25 mouse cellular contexts compared by ENCODE assay signal in genomic region chr13:55929814-55930213, GRCm38 (mm10).
A peak's percentile ranks its signal among the peaks of the same experiment; 100 is the strongest.
DNase-seq lines count a peak whose midpoint lies in the region; ATAC-seq lines count a peak whose summit lies in the region.
"Had no signal": no experiment of that assay in that cellular context is flagged by ENCODE, and none has a peak within 500 bp of the region (broad histone marks: within the 10 kb centered on the region; RNA-seq: fewer than 3 reads in every experiment).

No protein-coding gene starts in this region.

- H3K36me3 ChIP-seq in embryonic facial prominence, embryonic 11.5 days (replicated peaks; ENCODE audit: control insufficient read depth, insufficient read depth, low read depth, low read length), result no peaks in the 10 kb centered on the region
- H3K36me3 ChIP-seq in embryonic facial prominence, embryonic 10.5 days (replicated peaks), result no peaks in the 10 kb centered on the region
- H3K36me3 ChIP-seq in forebrain, embryonic 14.5 days (ENCODE audit: control insufficient read depth, insufficient read depth, low read length), result no peaks in the 10 kb centered on the region
- H3K36me3 ChIP-seq in forebrain, embryonic 16.5 days (ENCODE audit: control insufficient read depth, insufficient read depth), result no peaks in the 10 kb centered on the region
- H3K36me3 ChIP-seq: embryonic facial prominence, embryonic 13.5 days; heart, embryonic 10.5 days; heart, embryonic 13.5 days had no signal

- H3K9ac ChIP-seq in embryonic facial prominence, embryonic 11.5 days (replicated peaks; ENCODE audit: low read length), result no peak overlapping the region
- no peak overlapping the region for H3K9ac ChIP-seq in forebrain, embryonic 14.5 days (ENCODE audit: low read length)
- no peak overlapping the region for H3K9ac ChIP-seq in forebrain, embryonic 16.5 days (replicated peaks; ENCODE audit: low read depth, low read length)
- H3K9ac ChIP-seq: embryonic facial prominence, embryonic 13.5 days; forebrain, embryonic 13.5 days; heart, embryonic 13.5 days; hindbrain, embryonic 14.5 days had no signal

- H3K27me3 ChIP-seq in embryonic facial prominence, embryonic 11.5 days (ENCODE audit: control insufficient read depth, insufficient read depth, low read length), result no peaks in the 10 kb centered on the region
- peaks cover 13% of the 10 kb centered on the region for H3K27me3 ChIP-seq in embryonic facial prominence, embryonic 10.5 days (replicated peaks; ENCODE audit: low read depth, poor library complexity, severe bottlenecking)
- H3K27me3 ChIP-seq in forebrain, embryonic 14.5 days (replicated peaks; ENCODE audit: control insufficient read depth, insufficient read depth, low read length), result 0 out of 2 replicates have a peak, but pooled peaks cover under 1% of the 10 kb centered on the region
- 0 out of 2 replicates have a peak, but pooled peaks cover 2% of the 10 kb centered on the region for H3K27me3 ChIP-seq in forebrain, embryonic 16.5 days (replicated peaks; ENCODE audit: control insufficient read depth, insufficient read depth, low read length)

- 40% methylated on average over 6 of the region's 6 CpGs for WGBS in embryonic facial prominence, embryonic 11.5 days
- WGBS in embryonic facial prominence, embryonic 10.5 days, result 37% methylated on average over 6 of the region's 6 CpGs
- WGBS in forebrain, embryonic 14.5 days, result 7% methylated on average over 6 of the region's 6 CpGs
- 9% methylated on average over 6 of the region's 6 CpGs for WGBS in forebrain, embryonic 16.5 days

- no peak overlapping the region for H3K4me3 ChIP-seq in embryonic facial prominence, embryonic 11.5 days (ENCODE audit: low read depth, low read length)
- no peak overlapping the region for H3K4me3 ChIP-seq in embryonic facial prominence, embryonic 10.5 days
- no peak overlapping the region for H3K4me3 ChIP-seq in forebrain, embryonic 14.5 days (ENCODE audit: low read depth, low read length)
- H3K4me3 ChIP-seq in forebrain, embryonic 16.5 days (replicated peaks; ENCODE audit: low read length), result no peak overlapping the region
- H3K4me3 ChIP-seq: embryonic facial prominence, embryonic 13.5 days; forebrain, embryonic 13.5 days; heart, adult 2 months; heart, embryonic 10.5 days; heart, embryonic 13.5 days had no signal

- no peaks in the 10 kb centered on the region for H3K4me1 ChIP-seq in embryonic facial prominence, embryonic 11.5 days (ENCODE audit: control insufficient read depth, insufficient read depth, low read length)
- peaks cover 15% of the 10 kb centered on the region for H3K4me1 ChIP-seq in embryonic facial prominence, embryonic 10.5 days
- H3K4me1 ChIP-seq in forebrain, embryonic 14.5 days (ENCODE audit: control insufficient read depth, insufficient read depth, low read length), result no peaks in the 10 kb centered on the region
- H3K4me1 ChIP-seq in forebrain, embryonic 16.5 days (replicated peaks; ENCODE audit: control insufficient read depth, insufficient read depth, low read length), result no peaks in the 10 kb centered on the region
- H3K4me1 ChIP-seq: embryonic facial prominence, embryonic 13.5 days; heart, embryonic 13.5 days had no signal

- no peaks in the 10 kb centered on the region for H3K9me3 ChIP-seq in embryonic facial prominence, embryonic 11.5 days (replicated peaks; ENCODE audit: control insufficient read depth, low read length)
- no peaks in the 10 kb centered on the region for H3K9me3 ChIP-seq in embryonic facial prominence, embryonic 10.5 days
- H3K9me3 ChIP-seq in forebrain, embryonic 14.5 days (replicated peaks; ENCODE audit: control insufficient read depth, low read length), result no peaks in the 10 kb centered on the region
- no peaks in the 10 kb centered on the region for H3K9me3 ChIP-seq in forebrain, embryonic 16.5 days (ENCODE audit: control insufficient read depth, low read length)
- H3K9me3 ChIP-seq: embryonic facial prominence, embryonic 13.5 days; forebrain, embryonic 13.5 days; heart, embryonic 10.5 days; heart, embryonic 13.5 days had no signal

- H3K27ac ChIP-seq in embryonic facial prominence, embryonic 11.5 days (replicated peaks; ENCODE audit: low read depth, low read length), result no peak overlapping the region
- no peak overlapping the region for H3K27ac ChIP-seq in embryonic facial prominence, embryonic 10.5 days (replicated peaks)
- H3K27ac ChIP-seq in forebrain, embryonic 14.5 days (ENCODE audit: low read depth, low read length), result no peak overlapping the region
- H3K27ac ChIP-seq in forebrain, embryonic 16.5 days (ENCODE audit: low read length), result no peak overlapping the region
- H3K27ac ChIP-seq: embryonic facial prominence, embryonic 13.5 days; forebrain, embryonic 13.5 days; heart, adult 2 months; heart, embryonic 10.5 days; heart, embryonic 13.5 days; hindbrain, embryonic 14.5 days; hindbrain, postnatal 0 days had no signal

- peak; percentile 5 for DNase-seq in embryonic facial prominence, embryonic 11.5 days (ENCODE audit: low spot score)
- no peak for DNase-seq in embryonic facial prominence, embryonic 10.5 days (ENCODE audit: low spot score)
- DNase-seq in forebrain, embryonic 14.5 days (ENCODE audit: low spot score), result peak; percentile 7
- DNase-seq in retina, embryonic 14.5 days (ENCODE audit: low spot score), result peak; percentile 25
- no peak for DNase-seq in kidney, postnatal 25 days
- DNase-seq: adrenal gland, adult 8-10 months; adrenal gland, postnatal 25 days; cerebellum, adult 18-20 months; cerebellum, adult 9-10 months; cerebellum, postnatal 14 days; gastrocnemius, postnatal 10 days; gastrocnemius, postnatal 36 days; heart, adult 2 months; heart, postnatal 14 days; heart, postnatal 4 days had no signal

- ATAC-seq in embryonic facial prominence, embryonic 11.5 days (replicated peaks; ENCODE audit: insufficient number of reproducible peaks, low FRiP score, low TSS enrichment, low read depth), result no peak
- ATAC-seq in forebrain, embryonic 14.5 days, result no peak
- ATAC-seq in forebrain, embryonic 16.5 days, result no peak
- ATAC-seq: activated CD4-positive, CD25-positive, alpha-beta regulatory T cell, adult 4 months; forebrain, embryonic 13.5 days; hindbrain, postnatal 0 days; inflammation-experienced regulatory T-cells, adult 6 months; intestine, embryonic 16.5 days had no signal

- no peak overlapping the region for H3K4me2 ChIP-seq in embryonic facial prominence, embryonic 11.5 days (ENCODE audit: low read depth, low read length)
- no peak overlapping the region for H3K4me2 ChIP-seq in forebrain, embryonic 14.5 days (ENCODE audit: low read length)
- no peak overlapping the region for H3K4me2 ChIP-seq in forebrain, embryonic 16.5 days (ENCODE audit: low read length)
- H3K4me2 ChIP-seq: embryonic facial prominence, embryonic 13.5 days; forebrain, embryonic 13.5 days; heart, embryonic 13.5 days; hindbrain, embryonic 14.5 days had no signal

Comparison
In these comparisons a context has a peak if more than half of its experiments do, and no peak if none do; other contexts are left out.
1. DNase-seq: peak in embryonic facial prominence, embryonic 11.5 days (single experiment), forebrain, embryonic 14.5 days (single experiment) and retina, embryonic 14.5 days (single experiment); none in embryonic facial prominence, embryonic 10.5 days (single experiment) and kidney, postnatal 25 days (0 of 2).